23 mouse cellular contexts compared by ENCODE assay signal in genomic region chr1:178564800-178565199, GRCm38 (mm10). TPM values are rescaled to one million over a fixed set of nuclear protein-coding genes. Genes with fewer than 3 reads are reported as not detected.
"Had no signal": no experiment of that assay in that cellular context is flagged by ENCODE, and none has a peak within 500 bp of the region (broad histone marks: within the 10 kb centered on the region; RNA-seq: fewer than 3 reads in every experiment).

No protein-coding gene starts in this region.

- H3K4me1 ChIP-seq: liver, embryonic 13.5 days had no signal

- H3K9me3 ChIP-seq: heart, embryonic 10.5 days; intestine, embryonic 15.5 days; kidney, embryonic 15.5 days; limb, embryonic 15.5 days had no signal

- ATAC-seq: forebrain, postnatal 0 days; hindbrain, embryonic 16.5 days; inflammation-experienced regulatory T-cells, adult 6 months; intestine, embryonic 15.5 days; intestine, postnatal 0 days had no signal

- H3K4me3 ChIP-seq: heart, embryonic 10.5 days; heart, embryonic 12.5 days; hindbrain, embryonic 10.5 days; hindbrain, embryonic 13.5 days; intestine, embryonic 15.5 days; kidney, embryonic 15.5 days; layer of hippocampus, adult 2 months; left cerebral cortex, adult 2 months; limb, embryonic 13.5 days; limb, embryonic 15.5 days; liver, embryonic 13.5 days had no signal

- H3K27me3 ChIP-seq: heart, embryonic 12.5 days; hindbrain, embryonic 13.5 days; intestine, embryonic 15.5 days; limb, embryonic 13.5 days; limb, embryonic 15.5 days; liver, embryonic 13.5 days had no signal

- DNase-seq: forebrain, postnatal 0 days; gastrocnemius, postnatal 14 days; heart, adult 18-20 months; heart, postnatal 10 days; heart, postnatal 4 days; kidney, adult 18-20 months; kidney, adult 8-10 months; kidney, postnatal 14 days; kidney, postnatal 4 days; liver, embryonic 13.5 days had no signal

- H3K36me3 ChIP-seq: hindbrain, embryonic 10.5 days; hindbrain, embryonic 13.5 days; intestine, embryonic 15.5 days; limb, embryonic 15.5 days; liver, embryonic 13.5 days had no signal

- H3K4me2 ChIP-seq: heart, embryonic 12.5 days; hindbrain, embryonic 13.5 days; intestine, embryonic 15.5 days; kidney, embryonic 15.5 days; limb, embryonic 13.5 days; limb, embryonic 15.5 days; liver, embryonic 13.5 days had no signal

- H3K9ac ChIP-seq: forebrain, postnatal 0 days; heart, embryonic 12.5 days; hindbrain, embryonic 13.5 days; intestine, embryonic 15.5 days; kidney, embryonic 15.5 days; limb, embryonic 13.5 days; limb, embryonic 15.5 days; liver, embryonic 13.5 days had no signal

- H3K27ac ChIP-seq: heart, embryonic 10.5 days; hindbrain, embryonic 10.5 days; hindbrain, embryonic 13.5 days; intestine, embryonic 15.5 days; kidney, embryonic 15.5 days; layer of hippocampus, adult 2 months; left cerebral cortex, adult 2 months; limb, embryonic 13.5 days; limb, embryonic 15.5 days; liver, embryonic 13.5 days had no signal

RNA-seq across cellular contexts. Expression of gene Kif26b, which starts 35.9 kb away (rescaled TPM):
- polyA plus RNA-seq: inflammation-experienced regulatory T-cells, adult 6 months had no signal
